Mouse (Mus musculus): Measurements from ENCODE around the gene Hand2. TPM values are rescaled to one million over a fixed set of nuclear protein-coding genes. Genes with fewer than 3 reads are reported as not detected.

Gene Hand2
- total RNA-seq, 4 experiments from 2014 or later, result not detected

Other genes with a start within 250 kb of the Hand2 start
- gene Scrg1, start 134.9 kb downstream of the Hand2 start, total RNA-seq (2022), result 10 to 100 TPM; 36.6 to 53.2 (median 41.0) TPM
- gene Sap30, start 166.9 kb downstream of the Hand2 start, total RNA-seq (2022), result 10 to 100 TPM in 1 of 4 experiments, 1 to 10 TPM in 3; 5.3 to 11.1 (median 8.1) TPM
- gene Hmgb2, start 190.9 kb downstream of the Hand2 start, total RNA-seq (2022), result 1 to 10 TPM; 4.7 to 9.3 (median 5.8) TPM

All from left cerebral cortex, adult 8-10 months (tissue).